Mouse (Mus musculus) embryonic fibroblast, embryonic 13.5 days (primary cell): Measurements from ENCODE around the gene Hist2h2be.

ENCODE experiments used
- CTCF ChIP-seq: IDR thresholded peaks from 2 replicates; pipeline ENCODE4 v1.5.1; 2011; ENCODE audit warnings: mild to moderate bottlenecking, control low read depth, low read length, moderate library complexity, borderline replicate concordance; ENCODE audit not compliant: insufficient read depth
- POLR2A ChIP-seq: IDR thresholded peaks from 2 replicates; pipeline ENCODE4 v1.6.1; 2011; ENCODE audit warnings: low read depth, mild to moderate bottlenecking, control low read depth, low read length, moderate library complexity

GRCm38 (mm10) chr3:96247356-96248140, 26.6 kb downstream of the Hist2h2be start:
- no peak for TF ChIP-seq CTCF
- TF ChIP-seq POLR2A, result peak; percentile 57
